Mouse (Mus musculus): Measurements from ENCODE around the gene Nlgn2.

The Nlgn2 gene

DNA sequence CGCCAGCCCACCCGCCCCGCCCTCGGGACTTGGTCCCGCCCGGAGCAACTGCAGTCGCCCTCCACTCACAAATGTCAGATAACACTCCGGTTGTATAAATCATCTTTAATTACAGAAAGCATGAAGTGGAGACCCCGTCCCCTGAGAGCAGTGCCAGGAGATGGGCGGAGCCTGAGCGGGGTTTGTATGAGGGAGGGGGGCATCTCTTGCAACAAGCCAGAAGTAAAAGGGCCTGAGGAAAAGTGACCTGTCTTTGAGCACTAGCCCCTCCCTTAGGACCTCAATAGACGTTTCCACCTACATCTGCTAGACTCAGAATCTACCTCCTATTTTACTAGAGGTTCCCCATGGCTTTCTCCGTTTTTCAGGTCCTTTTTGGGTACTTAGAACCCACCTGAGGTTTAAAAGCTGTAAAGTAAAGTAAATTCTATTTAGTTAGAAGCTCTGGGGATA lies 41.6 kb downstream of the Nlgn2 start:
- DNase-seq (ENCODE audit: extremely low read depth, low read depth), result no peak

DNA sequence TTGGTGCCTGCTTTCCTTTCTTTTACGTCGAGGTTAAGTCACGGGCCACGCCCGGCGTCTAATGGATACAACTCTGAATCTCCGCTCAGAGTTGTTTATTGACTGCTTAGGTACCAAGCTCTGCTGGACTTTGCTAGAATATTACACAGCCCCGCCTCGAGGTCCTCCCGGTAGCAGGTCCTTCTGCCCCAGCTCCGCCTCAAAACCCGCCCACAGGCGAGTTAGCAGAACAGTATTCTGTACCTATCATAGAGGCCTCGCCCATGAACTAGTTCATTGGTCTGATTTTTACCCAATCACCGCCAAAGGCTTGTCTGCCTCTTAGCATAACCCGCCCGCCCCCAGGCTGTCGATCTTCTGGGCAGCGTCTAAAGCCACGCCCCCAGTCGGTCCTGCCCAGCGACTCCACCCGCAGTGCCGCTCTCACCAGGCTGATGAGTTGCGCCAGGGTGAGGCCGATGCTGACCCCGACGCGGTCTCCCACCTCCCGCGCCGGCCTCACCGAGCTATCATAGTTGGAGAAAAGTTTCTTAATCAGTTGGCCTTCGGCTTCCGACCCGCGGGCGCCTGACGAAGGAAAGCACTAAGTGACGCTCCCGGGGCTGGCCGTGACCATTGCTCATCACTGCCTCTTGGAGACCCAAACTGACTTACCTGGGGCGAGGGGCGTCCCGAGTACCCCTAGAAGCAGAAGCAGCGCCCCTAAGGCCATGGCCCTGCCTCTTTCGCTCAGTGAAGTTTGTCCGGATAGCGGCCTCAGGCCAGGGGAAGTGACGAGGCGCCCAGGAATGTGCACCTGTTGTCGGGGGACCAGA lies 42.2 kb downstream of the Nlgn2 start, which contains the start of gene Chrnb1:
Gene Chrnb1 (minus strand): TSS at position 776 of the 815 bp plus-strand sequence.
- DNase-seq (ENCODE audit: extremely low read depth, low read depth), result peak; percentile 98

DNA sequence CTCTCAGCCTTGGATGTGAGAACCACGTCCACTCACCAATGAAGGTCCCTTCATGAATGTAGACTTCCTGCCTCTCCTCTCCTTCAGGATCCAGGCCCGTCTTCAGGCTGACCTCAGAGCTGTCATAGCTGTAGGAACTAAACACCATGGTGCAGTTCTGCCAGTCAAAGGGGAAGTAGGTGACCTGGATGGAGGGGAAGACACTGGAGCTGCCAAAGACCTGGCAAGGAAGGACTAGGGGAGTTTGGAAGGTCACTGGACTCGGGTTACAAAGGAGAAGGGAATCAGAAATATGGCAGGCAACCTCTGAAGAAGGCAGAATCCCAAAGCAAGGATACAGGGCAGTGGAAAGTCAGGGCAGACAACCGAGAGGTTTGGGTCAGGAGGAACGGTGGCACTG lies 44.2 kb downstream of the Nlgn2 start:
- DNase-seq (ENCODE audit: extremely low read depth, low read depth), result no peak

DNA sequence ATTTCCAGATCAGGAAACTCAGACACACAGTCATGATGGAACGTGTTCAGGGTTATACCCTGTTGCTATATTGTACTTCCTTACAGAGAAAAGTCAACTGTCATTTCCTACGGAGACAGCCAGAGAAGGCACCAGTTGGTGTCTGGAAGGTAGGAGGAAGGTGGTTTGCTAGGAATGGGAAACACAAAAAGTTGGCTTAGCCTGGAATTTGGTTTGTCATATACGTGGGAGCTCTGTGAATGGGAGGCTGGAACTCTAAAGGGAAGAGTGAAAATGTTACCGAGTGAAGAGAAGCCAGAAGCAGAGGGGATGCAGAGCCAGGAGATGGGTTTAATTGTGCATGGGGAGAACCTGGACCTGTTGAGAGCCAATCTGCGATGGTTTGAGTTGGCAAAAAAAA lies 46.2 kb downstream of the Nlgn2 start:
- DNase-seq (ENCODE audit: extremely low read depth, low read depth), result no peak

DNA sequence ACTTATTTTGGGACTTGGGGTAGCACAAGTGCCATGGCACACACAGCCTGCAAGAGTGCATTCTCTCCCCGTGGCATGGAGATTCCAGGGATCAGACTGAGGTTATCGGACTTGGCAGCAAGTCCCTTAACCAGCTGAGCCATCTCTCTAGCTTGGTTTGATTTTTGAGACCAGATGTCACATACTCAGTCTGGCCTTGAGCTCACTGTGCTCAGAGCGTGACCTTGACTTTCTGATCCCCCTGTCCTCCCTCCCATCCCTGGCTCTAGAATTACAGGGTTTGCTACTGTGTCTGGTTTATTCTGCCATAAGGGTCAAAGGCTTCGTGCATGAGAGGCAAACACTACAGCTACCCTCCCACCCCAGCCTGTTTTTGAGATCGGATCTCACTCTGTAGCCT lies 48.2 kb downstream of the Nlgn2 start:
- DNase-seq (ENCODE audit: extremely low read depth, low read depth), result no peak

DNA sequence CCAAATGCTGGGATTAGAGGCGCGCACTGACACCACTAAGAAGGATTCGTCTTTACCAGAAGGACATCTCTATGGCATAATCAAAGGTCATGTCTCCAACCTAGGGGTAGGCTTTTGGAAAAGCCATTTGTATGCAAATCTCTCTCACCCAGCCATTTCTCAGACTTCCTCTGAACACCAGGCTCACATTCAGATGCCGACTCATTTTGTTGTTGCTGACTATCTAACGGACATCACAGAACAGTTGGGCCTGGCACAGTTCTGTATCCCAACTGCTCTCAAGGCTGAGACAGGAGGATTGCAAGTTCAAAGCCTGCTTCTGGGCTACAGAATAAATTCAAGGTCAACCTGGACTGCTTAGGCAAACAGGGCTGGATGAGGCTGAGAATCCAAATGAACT lies 50.3 kb downstream of the Nlgn2 start:
- DNase-seq (ENCODE audit: extremely low read depth, low read depth), result no peak

DNA sequence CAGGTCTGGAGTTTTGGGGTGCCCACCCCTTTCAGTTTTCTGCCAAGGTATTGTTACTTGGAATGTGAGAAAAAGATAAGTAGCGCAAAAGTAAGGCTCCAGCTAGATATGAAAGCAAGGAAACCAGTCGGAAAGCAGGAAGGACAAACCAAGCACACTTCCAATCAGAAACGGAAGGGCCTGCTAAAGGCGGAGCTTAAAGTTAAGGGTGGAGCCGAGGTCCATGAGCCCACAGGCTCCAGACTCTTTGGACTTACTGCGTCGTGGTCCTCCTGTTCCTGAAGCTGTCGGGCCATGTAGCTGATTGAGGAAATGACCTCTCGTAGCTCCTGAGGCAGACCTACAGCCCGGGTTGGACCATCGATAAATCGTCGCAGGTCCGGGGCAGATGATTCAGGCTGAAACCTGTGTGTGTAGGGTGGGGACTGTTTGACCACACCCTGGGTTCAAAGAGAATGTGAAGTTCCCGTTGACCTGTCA lies 52.8 kb downstream of the Nlgn2 start:
- peak; percentile 86 for DNase-seq (ENCODE audit: extremely low read depth, low read depth)

DNA sequence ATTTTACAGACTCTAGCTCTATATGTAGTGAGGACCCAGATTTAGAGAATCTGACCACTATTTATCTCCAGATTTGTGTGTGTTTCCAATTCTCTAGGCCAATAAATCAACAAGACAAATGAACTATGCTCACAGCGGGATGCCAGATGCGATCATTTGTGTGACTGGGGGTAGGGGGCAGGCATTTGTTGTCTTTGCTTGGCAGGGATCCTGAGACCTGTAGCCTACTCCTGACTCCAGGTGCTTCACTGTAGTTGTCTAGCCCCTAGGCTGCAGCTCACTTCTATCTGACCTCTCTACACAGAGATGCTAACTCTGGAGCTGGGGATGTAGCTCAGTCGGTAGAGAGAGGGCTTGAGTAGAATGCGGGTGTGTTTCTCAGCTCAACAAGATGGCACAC lies 55.8 kb downstream of the Nlgn2 start:
- DNase-seq (ENCODE audit: extremely low read depth, low read depth), result no peak

DNA sequence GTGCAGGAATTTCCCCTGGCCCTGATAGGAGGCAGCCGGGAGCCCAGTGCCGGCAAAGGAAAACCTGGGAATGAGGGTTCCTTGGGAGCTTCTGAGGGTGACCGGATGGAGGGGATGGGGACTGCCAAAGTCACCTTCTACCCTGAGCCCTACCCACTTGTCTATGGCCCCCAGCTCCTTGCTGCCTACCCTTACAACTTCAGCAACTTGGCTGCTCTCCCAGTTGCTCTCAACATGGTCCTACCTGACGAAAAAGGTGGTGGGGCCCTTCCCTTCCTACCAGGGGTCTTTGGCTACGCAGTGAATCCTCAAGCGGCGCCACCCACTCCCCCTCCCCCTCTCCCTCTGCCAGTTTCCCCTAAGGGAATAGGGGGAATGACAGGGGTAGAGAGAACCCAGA lies 58.6 kb downstream of the Nlgn2 start:
- no peak for DNase-seq (ENCODE audit: extremely low read depth, low read depth)

DNA sequence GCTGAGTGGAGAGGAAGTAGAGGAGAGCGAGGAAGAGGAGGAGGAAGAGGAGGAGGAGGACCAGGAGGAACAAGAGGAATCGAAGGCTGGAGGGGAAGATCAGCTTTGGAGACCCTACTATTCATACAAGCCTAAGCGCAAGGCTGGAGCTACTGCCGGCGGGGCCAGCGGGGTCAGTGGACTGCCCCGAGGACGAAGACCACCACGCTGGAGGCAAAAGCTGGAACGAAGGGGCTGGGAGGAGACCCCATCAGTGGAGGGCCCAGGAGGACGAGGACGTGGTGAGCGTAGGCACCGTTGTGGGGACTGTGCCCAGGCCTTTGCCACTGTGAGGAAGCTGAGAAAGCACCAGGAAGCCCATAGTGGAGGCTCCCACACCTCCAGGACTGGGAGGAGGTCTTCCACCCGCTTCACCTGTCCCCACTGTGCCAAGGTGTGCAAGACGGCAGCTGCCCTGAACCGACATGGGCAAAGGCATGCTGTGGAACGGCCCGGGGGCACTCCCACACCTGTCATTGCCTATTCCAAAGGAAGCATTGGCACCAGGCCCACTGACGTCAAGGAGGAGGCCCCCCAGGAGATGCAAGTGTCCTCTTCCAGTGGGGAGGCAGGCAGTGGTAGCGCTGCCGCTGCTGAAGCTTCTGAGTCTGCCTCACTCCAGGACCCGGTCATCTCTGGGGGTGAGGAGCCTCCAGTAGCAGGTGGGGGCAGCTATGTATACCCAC lies 59.2 kb downstream of the Nlgn2 start:
- DNase-seq (ENCODE audit: extremely low read depth, low read depth), result no peak

DNA sequence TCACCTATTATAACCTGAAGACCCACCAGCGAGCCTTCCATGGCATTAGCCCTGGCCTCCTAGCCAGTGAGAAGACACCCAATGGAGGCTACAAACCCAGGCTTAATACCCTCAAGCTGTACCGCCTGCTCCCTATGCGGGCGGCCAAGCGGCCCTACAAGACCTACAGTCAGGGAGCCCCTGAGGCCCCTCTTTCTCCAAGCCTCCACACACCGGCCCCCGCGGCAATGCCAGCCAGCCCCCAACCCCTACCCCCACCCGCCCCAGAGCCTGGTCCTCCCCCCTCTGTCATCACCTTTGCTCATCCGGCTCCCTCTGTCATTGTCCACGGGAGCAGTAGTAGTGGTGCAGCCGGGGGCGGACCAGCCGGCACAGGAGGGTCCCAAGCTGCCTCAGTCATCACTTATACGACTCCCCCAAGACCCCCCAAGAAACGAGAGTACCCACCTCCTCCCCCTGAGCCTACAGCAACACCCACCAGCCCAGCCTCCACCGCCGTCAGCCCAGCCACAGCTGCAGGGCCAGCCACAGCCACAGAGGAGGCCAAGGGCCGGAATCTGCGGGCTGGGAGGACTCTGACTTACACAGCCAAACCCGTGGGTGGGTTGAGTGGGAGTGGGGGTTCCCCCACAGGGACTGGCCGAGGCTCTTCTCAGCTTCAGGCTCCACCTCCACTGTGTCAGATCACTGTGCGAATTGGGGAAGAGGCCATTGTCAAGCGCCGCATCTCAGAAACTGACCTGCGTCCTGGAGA lies 59.9 kb downstream of the Nlgn2 start:
- DNase-seq (ENCODE audit: extremely low read depth, low read depth), result no peak

DNA sequence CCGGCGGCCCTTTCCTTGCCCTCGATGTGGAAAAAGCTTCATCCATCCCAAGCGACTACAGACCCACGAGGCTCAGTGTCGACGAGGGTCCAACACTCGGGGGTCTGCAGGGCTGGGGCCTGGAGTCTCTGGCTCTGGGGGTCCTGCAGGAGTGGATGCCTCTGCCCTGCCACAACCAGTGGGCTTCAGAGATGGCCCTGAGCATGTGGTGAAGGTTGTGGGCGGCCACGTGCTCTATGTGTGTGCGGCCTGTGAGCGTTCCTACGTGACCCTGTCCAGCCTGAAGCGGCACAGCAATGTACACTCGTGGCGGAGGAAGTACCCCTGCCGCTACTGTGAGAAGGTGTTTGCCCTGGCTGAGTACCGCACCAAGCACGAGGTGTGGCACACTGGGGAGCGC lies 61.1 kb downstream of the Nlgn2 start:
- DNase-seq (ENCODE audit: extremely low read depth, low read depth), result no peak

DNA sequence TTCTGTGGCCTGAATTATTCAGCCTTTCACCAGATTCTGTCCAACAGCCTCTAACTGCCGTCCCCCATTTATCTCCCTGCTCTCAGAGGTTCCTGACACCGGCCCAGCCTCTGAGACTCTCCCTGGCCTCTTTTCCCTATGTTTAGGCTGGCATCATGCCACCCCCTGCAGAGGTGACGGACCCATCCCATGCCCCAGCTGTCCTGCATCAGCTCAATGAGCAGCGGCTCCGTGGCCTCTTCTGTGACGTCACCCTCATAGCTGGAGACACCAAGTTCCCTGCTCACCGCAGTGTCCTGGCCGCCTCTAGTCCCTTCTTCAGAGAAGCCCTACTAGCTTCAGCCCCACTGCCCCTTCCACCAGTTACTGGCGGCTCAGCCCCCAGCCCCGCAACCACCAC lies 61.9 kb downstream of the Nlgn2 start:
- DNase-seq (ENCODE audit: extremely low read depth, low read depth), result no peak

DNA sequence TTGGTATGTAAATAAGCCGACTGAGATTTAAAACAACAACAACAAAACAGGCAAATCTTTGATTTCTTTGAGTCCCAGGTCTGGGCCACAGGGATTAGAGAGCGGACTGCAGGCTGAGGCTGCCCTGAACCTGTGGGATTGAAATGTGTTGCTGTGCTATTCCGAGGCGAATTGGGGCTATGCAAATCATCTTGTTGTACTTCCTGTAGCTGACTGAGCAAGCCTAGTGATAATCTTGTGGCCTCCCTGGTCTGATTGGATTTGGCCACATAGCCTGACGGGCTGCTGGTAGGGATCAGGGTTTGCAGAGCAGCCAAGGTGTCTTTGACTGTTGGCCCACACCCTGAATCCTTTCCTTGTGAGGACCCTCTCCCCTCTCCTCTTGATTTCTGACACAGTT lies 62.6 kb downstream of the Nlgn2 start:
- no peak for DNase-seq (ENCODE audit: extremely low read depth, low read depth)
